Comparison of ENCODE assay signal across 9 mouse cellular contexts in genomic region chr13:32866484-32866883, GRCm38 (mm10). TPM values are rescaled to one million over a fixed set of nuclear protein-coding genes. Genes with fewer than 3 reads are reported as not detected.
DNase-seq lines count a peak whose midpoint lies in the region; ATAC-seq and TF ChIP-seq lines count a peak whose summit lies in the region.
"Had no signal": no experiment of that assay in that cellular context is flagged by ENCODE, and none has a peak within 500 bp of the region (broad histone marks: within the 10 kb centered on the region; RNA-seq: fewer than 3 reads in every experiment).

No protein-coding gene starts in this region.

- H3K27ac ChIP-seq in hindbrain, postnatal 0 days, result no peak overlapping the region

- H3K36me3 ChIP-seq in hindbrain, postnatal 0 days (ENCODE audit: insufficient read depth, low read length), result no peaks in the 10 kb centered on the region

- no peak overlapping the region for H3K4me2 ChIP-seq in hindbrain, postnatal 0 days (ENCODE audit: low read depth, low read length)

- no peak overlapping the region for H3K9ac ChIP-seq in hindbrain, postnatal 0 days (replicated peaks; ENCODE audit: low read length)

- H3K4me3 ChIP-seq in hindbrain, postnatal 0 days (ENCODE audit: low read length), result no peak overlapping the region
- H3K4me3 ChIP-seq: megakaryocyte, embryonic 14.5 days had no signal

- 10% methylated on average over 9 of the region's 9 CpGs for WGBS in hindbrain, postnatal 0 days

- H3K9me3 ChIP-seq in hindbrain, postnatal 0 days (ENCODE audit: low read length), result no peaks in the 10 kb centered on the region
- H3K9me3 ChIP-seq: megakaryocyte, embryonic 14.5 days had no signal

- ATAC-seq in frontal cortex, adult (ENCODE audit: low TSS enrichment), result peak; percentile 99
- ATAC-seq in hindbrain, postnatal 0 days, result peak; percentile 89

- TF ChIP-seq CTCF in hindbrain, postnatal 0 days (IDR thresholded peaks at IDR 0.05; ENCODE audit: low read depth), result peak; percentile 90

- no peaks in the 10 kb centered on the region for H3K4me1 ChIP-seq in hindbrain, postnatal 0 days (ENCODE audit: insufficient read depth, low read length)

- peak; percentile 88 for DNase-seq in NIH3T3 (ENCODE audit: low read depth)
- peak; percentile 65 to 79 for DNase-seq in cerebellum, adult 18-20 months
- peak; percentile 87 for DNase-seq in hindbrain, postnatal 0 days (ENCODE audit: low spot score)
- peak; percentile 53 for DNase-seq in left cerebral cortex, adult 11 months (ENCODE audit: low spot score)
- peak; percentile 80 for DNase-seq in mesoderm, embryonic 11.5 days (ENCODE audit: low read depth, low spot score)
- DNase-seq in right cerebral cortex, postnatal 4 days, result peak; percentile 76
- peak; percentile 34 for DNase-seq in yolk sac, embryonic 10.5 days (ENCODE audit: low spot score)

- H3K27me3 ChIP-seq in hindbrain, postnatal 0 days (ENCODE audit: insufficient read depth, low read length), result no peaks in the 10 kb centered on the region

RNA-seq across cellular contexts. Expression of gene Serpinb1a, which starts 15.5 kb away (rescaled TPM):
- 0.18 and 0.94 TPM in 2 replicates for total RNA-seq in hindbrain, postnatal 0 days (2014; rRNA removed)
- 4.4 and 5.0 TPM in 2 replicates for polyA plus RNA-seq in hindbrain, postnatal 0 days (2015; fragmentation: Nextera tagmentation; extraction: Ambion mirVana)

RNA-seq across cellular contexts. Expression of gene Serpinb1c, which starts 31.5 kb away (rescaled TPM):
- total RNA-seq in hindbrain, postnatal 0 days (2014; rRNA removed), result not detected in 2 replicates
- polyA plus RNA-seq in hindbrain, postnatal 0 days (2015; fragmentation: Nextera tagmentation; extraction: Ambion mirVana), result not detected in 2 replicates

Comparison
In these comparisons a context has a peak if more than half of its experiments do, and no peak if none do; other contexts are left out.
1. DNase-seq: peak in every context shown above with its lines; median percentile 88 in NIH3T3; 87 in hindbrain, postnatal 0 days; 80 in mesoderm, embryonic 11.5 days; 76 in right cerebral cortex, postnatal 4 days; 72 in cerebellum, adult 18-20 months; 53 in left cerebral cortex, adult 11 months; 34 in yolk sac, embryonic 10.5 days.